Mouse (Mus musculus) small intestine, adult 2 months (tissue): ENCODE measurements around the gene Cirbp. TPM values are rescaled to one million over a fixed set of nuclear protein-coding genes. Genes with fewer than 3 reads are reported as not detected.

Experiments
- H3K27ac ChIP-seq: fragments of 200-500 bp; 2 replicates; pipeline ENCODE4 v1.5.1; 2012; ENCODE audit warnings: low read depth, low read length, control low read depth, inconsistent platforms; ENCODE audit not compliant: insufficient read depth
- H3K27me3 ChIP-seq: fragments of 200-500 bp; 2 replicates; pipeline ENCODE4 v1.6.1; 2012; ENCODE audit warnings: mild to moderate bottlenecking, moderate library complexity, low read length, inconsistent platforms; ENCODE audit not compliant: control insufficient read depth, insufficient read depth
- H3K36me3 ChIP-seq: fragments of 200-500 bp; 2 replicates; pipeline ENCODE4 v1.6.1; 2012; ENCODE audit warnings: mild to moderate bottlenecking, low read length, control low read depth, inconsistent platforms; ENCODE audit not compliant: control insufficient read depth, insufficient read depth
- H3K4me1 ChIP-seq: fragments of 200-500 bp; 2 replicates; pipeline ENCODE4 v1.6.1; 2012; ENCODE audit warnings: low read length, inconsistent platforms, mixed read lengths; ENCODE audit not compliant: control insufficient read depth, insufficient read depth, insufficient read length
- H3K4me3 ChIP-seq: fragments of 200-500 bp; 2 replicates; pipeline ENCODE4 v1.5.1; 2012; ENCODE audit warnings: low read depth, mild to moderate bottlenecking, control low read depth, inconsistent platforms, low read length, moderate library complexity
- CTCF ChIP-seq: fragments of 200-500 bp; IDR thresholded peaks from 2 replicates; pipeline ENCODE4 v1.5.1; 2012; ENCODE audit warnings: low read depth, mild to moderate bottlenecking, control low read depth, inconsistent platforms, low read length, moderate library complexity, mixed read lengths; ENCODE audit not compliant: insufficient replicate concordance, insufficient read length; ENCODE audit errors: extremely low read depth
- POLR2A ChIP-seq: fragments of 200-500 bp; IDR thresholded peaks from 2 replicates; pipeline ENCODE4 v1.6.1; 2012; ENCODE audit warnings: low read depth, mild to moderate bottlenecking, control low read depth, inconsistent platforms, low read length, moderate library complexity
- WGBS: fragments of 180-500 bp; shearing (Covaris S2); methylation state at CpG from one replicate; pipeline ENCODE4 v1.1.7; 2018; 5-methylcytosine and 5-hydroxymethylcytosine counted together
- polyA plus RNA-seq: library from polyadenylated mRNA; depleted of rRNA; stranded (reverse); fragments of >200 nt; gene quantifications from 2 replicates; pipeline ENCODE4 v1.2.3, GENCODE M21; 2012

The Cirbp gene
- polyA plus RNA-seq, 1 experiment = 48.0 TPM

DNA sequence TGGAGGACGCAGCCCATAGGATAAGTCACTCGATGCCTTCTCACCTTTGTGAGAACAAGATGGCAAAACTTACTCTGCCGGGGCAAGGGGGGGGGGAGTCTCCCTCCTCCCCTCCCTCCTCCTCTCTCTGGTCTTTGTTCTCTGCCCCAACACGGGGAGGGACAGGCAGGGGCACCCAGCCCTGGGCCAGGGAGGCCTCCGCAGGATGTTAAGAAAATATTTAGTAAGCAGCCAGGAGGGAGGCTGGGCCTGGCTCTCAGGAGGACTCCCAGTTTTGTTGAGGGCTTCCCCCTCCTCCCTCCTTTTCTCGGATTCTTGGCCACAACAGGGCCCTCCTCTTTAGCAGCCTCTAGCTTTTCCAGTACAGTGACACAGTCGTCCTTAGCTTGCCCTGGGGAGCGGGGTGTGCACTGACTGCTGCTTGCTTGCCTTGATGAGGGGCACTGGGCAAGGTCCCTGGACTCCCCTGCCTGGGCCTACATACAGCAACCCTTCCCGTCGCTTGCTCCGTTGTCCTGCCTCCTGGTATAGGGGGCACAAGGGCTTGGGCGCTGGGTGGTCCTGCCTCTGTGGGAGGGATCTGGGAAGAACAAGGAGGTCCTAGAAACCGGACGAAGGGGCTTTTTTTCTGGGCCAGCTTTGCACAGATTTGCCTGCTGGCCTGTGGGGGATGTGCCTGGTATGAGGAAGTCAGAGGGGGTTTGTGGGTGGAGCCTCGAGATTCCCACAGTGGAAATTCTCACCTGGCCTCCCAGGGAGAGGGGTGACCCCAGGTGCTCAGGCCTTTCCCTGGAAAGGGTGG, 13.5 kb upstream of the Cirbp start:
- H3K36me3 ChIP-seq = peaks cover 78% of the 10 kb centered on the region
- H3K27me3 ChIP-seq = no peaks in the 10 kb centered on the region
- peaks cover 47% of the 10 kb centered on the region for H3K4me1 ChIP-seq
- H3K27ac ChIP-seq = peak overlapping the region; percentile 87
- peak overlapping the region; percentile 97 for H3K4me3 ChIP-seq
- TF ChIP-seq CTCF = no peak
- TF ChIP-seq POLR2A = no peak
- WGBS = 28% methylated on average over 15 of the region's 15 CpGs

DNA sequence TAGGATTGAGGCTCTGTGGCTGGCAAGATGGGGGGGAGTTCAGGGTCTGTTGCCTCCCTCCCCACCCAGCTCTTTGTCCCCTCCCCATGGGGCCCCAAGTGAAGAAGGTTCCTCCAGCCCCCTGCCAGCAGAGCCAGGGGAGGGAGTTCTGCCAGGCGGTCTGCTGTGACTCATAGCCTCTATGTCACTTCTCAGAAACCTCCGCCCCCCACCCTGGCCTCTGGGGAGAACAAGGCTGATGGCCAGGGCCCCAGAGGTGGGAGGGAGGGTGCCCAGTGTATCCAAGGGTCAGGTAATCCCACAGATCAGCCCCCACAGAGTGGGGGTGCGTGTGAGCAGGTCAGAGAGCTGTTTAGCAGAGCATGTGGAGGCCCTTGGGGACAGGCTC, 12.9 kb upstream of the Cirbp start:
- no peak for TF ChIP-seq CTCF
- no peak for TF ChIP-seq POLR2A
- Histone ChIP-seq H3K4me1 (peaks cover 44% of the 10 kb centered on the region), H3K4me3 (peak overlapping the region; percentile 97; the same call in 1 of the 2 replicates), H3K27ac (peak overlapping the region; percentile 87; the same call in 1 of the 2 replicates), H3K36me3 (peaks cover 82% of the 10 kb centered on the region), H3K27me3 (no peaks in the 10 kb centered on the region)
- 59% methylated on average over 3 of the region's 3 CpGs for WGBS

DNA sequence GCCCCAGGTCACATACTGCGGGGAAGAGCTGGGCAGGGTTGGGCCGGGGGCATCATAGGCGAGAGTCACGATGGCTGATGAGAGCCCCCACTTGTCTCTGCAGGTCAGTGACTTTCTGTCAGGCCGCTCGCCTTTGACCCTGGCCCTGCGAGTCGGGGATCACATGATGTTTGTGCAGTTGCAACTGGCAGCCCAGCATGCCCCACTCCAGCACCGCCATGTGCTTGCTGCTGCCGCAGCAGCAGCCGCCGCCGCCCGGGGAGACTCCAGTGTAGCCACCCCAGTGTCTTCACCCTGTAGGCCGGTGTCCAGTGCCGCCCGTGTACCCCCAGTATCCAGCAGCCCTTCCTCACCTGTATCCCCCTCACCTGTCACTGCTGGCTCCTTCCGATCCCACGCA, 12.1 kb upstream of the Cirbp start:
- H3K4me3 ChIP-seq = no peak overlapping the region
- H3K36me3 ChIP-seq = peaks cover 82% of the 10 kb centered on the region
- no peaks in the 10 kb centered on the region for H3K27me3 ChIP-seq
- WGBS = 87% methylated on average over 19 of the region's 19 CpGs
- TF ChIP-seq POLR2A (no peak), CTCF (no peak)
- no peak overlapping the region for H3K27ac ChIP-seq
- peaks cover 47% of the 10 kb centered on the region for H3K4me1 ChIP-seq

DNA sequence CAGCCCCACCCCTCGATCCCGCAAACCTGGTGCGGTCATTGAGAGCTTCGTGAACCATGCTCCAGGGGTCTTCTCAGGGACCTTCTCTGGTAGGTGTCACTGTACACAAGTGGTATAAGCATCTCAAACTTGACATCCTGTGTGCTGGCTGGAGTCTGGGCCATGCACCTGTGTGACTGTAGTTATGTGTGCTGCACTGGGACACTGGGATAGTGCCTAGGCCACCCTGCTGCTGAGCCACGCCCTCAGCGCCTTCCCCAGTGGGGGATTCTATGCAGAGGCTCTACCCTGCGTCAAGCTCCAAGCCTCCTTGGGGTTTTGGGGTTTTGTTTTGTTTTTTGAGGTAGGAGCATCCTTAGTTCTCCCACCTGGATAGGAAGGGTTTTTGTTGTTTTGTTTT, 11.4 kb upstream of the Cirbp start:
- H3K4me1 ChIP-seq = peaks cover 54% of the 10 kb centered on the region
- H3K27me3 ChIP-seq = no peaks in the 10 kb centered on the region
- H3K36me3 ChIP-seq = peaks cover 82% of the 10 kb centered on the region
- no peak overlapping the region for H3K27ac ChIP-seq
- no peak overlapping the region for H3K4me3 ChIP-seq
- 85% methylated on average over 7 of the region's 7 CpGs for WGBS
- TF ChIP-seq CTCF = no peak
- no peak for TF ChIP-seq POLR2A

DNA sequence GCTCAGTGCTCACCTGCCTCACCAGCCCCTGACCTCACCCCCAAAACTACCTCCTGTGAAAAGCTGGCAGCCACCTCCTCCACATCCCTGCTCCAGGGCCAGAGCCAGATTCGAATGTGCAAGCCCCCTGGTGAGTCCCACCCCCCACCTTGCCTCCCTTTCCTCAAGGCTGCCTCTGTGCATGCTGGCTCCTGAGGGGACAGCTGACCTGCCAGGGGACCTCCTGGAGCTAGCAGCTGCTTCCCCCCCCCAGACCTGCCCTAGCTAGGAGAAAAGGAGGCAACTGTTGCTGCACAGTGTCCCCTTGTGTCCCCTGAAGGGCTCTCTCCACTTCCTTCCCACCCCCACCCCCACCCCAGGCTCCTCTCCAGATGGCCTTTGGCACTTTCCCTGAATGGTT, 10.5 kb upstream of the Cirbp start:
- Histone ChIP-seq H3K36me3 (peaks cover 74% of the 10 kb centered on the region), H3K4me3 (no peak overlapping the region), H3K27ac (no peak overlapping the region), H3K27me3 (no peaks in the 10 kb centered on the region), H3K4me1 (peaks cover 60% of the 10 kb centered on the region)
- WGBS = 83% methylated on average over 1 of the region's 1 CpGs
- TF ChIP-seq CTCF = no peak
- TF ChIP-seq POLR2A = no peak

DNA sequence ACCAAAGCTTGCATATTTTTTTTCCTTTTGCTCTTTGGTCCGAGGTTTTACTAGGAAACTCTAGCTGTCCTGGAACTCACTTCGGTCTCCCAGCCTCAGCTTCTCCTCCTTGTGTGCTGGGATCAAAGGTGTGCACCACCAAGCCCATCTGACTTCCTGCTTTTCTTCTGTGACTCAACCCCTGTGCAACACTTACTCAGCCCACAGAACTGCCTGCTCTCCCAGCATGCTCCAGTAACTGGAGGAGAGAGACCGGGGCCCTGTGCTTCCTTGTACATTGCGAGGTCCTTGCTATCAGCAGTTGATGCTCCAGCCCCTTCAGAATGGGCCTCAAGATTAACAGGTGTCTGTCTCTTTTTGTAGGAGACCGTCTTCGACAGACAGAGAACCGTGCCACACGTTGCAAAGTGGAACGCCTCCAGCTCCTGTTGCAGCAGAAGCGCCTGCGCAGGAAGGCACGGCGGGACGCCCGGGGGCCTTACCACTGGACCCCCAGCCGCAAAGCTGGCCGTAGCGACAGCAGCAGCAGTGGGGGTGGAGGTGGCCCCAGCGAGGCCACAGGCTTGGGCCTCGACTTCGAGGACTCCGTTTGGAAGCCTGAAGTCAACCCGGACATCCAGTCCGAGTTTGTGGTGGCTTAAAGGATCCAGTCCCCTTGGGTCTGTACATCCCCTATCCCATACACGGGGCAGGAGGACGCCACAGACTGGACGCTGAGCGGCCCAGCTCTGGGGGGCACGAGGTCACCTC, 9.6 kb upstream of the Cirbp start:
- Histone ChIP-seq H3K36me3 (peaks cover 65% of the 10 kb centered on the region), H3K27ac (peak overlapping the region; percentile 17; the same call in 1 of the 2 replicates), H3K4me3 (no peak overlapping the region), H3K4me1 (peaks cover 65% of the 10 kb centered on the region), H3K27me3 (no peaks in the 10 kb centered on the region)
- WGBS = 79% methylated on average over 29 of the region's 29 CpGs
- TF ChIP-seq CTCF (peak; percentile 15; the same call in 1 of the 2 replicates), POLR2A (no peak)

DNA sequence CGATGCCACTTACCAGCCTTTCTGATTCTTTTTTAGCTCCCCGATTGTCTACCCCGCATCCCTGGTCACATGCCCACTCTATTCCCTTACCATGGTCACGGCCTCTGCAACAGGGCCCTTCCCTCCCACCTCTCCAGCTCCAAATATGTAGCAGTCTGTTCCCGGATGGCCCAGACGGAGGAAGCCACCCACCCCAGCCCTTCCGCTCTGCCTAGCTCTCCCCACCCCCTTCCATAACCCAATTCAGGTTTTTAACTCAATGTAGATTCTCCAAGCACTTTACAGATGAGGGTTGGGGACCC, 9.1 kb upstream of the Cirbp start:
- WGBS = 85% methylated on average over 7 of the region's 7 CpGs
- TF ChIP-seq CTCF (no peak), POLR2A (no peak)
- H3K4me1 ChIP-seq = peaks cover 66% of the 10 kb centered on the region

More for the DNA sequence above, 9.1 kb upstream of the Cirbp start:
- Histone ChIP-seq H3K27ac (peak overlapping the region; percentile 17; the same call in 1 of the 2 replicates), H3K4me3 (no peak overlapping the region), H3K27me3 (no peaks in the 10 kb centered on the region), H3K36me3 (peaks cover 60% of the 10 kb centered on the region)
